Mouse (Mus musculus) gonadal fat pad, adult 2 months (tissue): ENCODE data around the gene Rgs12. TPM values are rescaled to one million over a fixed set of nuclear protein-coding genes. Genes with fewer than 3 reads are reported as not detected.

Experiments
- DNase-seq: peaks from one replicate; pipeline ENCODE4 v3.0.0-alpha.2; 2012; ENCODE audit warnings: low read depth
- polyA plus RNA-seq: library from polyadenylated mRNA; depleted of rRNA; stranded (reverse); fragments of >200 nt; gene quantifications from 2 replicates; pipeline ENCODE4 v1.2.3, GENCODE M21; 2012

Rgs12 gene
- polyA plus RNA-seq, 1 experiment, result 23.1 TPM

DNA sequence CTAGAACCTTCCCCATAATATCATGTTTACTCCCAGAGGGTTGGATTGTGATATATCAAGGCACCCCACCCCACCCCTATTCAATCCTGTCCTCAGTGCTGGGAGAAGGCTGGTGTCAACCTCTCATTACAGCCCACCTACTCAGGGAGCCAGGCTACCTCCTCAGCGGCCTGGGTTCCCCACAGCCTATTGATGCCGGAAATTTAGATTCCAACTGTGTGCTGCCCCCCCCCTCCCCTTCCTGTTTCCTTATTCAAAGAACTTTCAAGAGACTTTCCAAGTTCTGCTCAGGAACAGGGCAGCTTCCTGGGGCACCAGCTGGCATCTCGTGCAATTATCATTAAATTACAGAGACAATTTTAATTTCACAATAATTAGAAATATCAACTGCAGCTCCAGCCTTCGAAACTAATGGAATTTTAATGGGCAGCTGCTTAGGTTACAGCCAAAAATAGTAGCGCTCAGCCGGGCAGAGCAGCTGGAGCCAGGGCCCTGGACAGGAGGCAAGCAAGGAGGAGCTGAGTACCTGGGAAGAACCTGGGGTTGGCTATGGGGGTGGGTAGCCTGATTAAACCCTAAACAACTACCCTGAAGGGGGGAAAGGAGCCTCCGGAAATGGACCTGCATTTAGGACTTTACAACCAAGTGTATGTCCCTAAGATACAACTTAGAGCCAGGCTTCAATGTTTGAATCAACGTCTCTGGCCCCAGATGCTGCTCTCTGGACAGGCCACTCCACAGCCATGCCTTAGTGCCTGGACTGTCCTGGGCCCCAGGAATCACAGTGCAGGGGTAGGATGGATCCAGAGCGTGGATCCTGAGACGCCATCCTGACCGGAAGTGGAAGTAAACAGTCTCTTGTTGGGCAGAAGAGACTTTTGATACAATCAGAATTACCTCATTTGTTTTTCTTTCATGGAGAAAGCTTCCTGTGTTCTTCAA, 17.5 kb upstream of the Rgs12 start:
- DNase-seq, result no peak

- no peak for DNase-seq
These were observed 16.8 kb upstream of the Rgs12 start for GRCm38 (mm10) chr5:34932458-34932806.

DNA sequence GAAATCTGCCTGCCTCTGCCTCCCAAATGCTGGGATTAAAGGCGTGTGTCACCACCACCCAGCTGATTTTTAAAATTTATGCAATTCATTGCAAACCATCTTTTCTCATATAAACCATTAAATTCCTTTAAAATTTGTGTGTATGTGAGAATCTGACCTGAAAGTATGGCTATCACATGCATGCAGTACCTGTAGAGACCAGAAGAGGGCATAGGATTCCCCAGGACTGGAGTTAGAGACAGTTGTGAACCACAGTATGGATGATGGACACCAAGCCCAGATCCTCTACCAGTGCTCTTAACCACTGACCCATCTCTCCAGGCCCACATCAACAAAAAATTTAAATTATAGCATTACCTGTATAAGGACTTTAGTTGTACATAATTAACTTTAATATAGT, 15.8 kb upstream of the Rgs12 start:
- no peak for DNase-seq

DNA sequence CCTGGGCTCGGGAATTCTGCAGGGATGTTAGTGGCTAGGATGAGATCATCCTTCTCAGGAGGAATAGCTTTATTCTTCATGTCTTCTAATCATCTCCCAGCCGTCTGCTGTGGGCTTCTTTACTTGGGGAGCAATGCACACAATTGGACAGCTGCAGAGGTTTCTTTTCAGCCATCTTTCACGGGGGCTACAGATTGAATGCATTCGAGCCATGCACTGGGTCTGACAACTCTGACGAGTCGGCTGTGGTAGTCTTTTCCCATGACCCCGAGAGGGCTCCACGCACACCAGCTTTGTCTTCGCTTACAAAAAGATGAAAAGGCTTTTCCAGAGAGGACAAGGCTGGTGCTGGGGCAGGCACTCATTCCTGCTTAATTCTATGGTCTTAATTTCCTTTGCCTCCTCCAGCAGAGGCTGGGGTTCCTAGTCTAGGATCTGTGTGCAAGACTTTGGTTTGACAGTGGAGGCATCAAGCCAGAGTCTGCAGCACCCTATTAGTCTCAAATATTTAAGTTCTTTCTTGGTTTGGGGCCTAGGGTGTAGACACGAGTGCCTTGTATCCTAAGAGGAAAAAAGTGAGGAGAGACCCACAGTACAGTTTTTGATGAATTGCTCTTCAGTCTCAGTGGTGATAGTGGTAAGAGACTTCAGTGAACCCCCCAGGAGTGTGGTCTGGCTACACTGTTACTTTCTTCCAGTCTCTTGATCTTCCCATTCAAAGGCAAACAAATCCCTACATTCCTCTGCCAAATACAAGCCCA, 7.4 kb upstream of the Rgs12 start:
- DNase-seq, result no peak

DNA sequence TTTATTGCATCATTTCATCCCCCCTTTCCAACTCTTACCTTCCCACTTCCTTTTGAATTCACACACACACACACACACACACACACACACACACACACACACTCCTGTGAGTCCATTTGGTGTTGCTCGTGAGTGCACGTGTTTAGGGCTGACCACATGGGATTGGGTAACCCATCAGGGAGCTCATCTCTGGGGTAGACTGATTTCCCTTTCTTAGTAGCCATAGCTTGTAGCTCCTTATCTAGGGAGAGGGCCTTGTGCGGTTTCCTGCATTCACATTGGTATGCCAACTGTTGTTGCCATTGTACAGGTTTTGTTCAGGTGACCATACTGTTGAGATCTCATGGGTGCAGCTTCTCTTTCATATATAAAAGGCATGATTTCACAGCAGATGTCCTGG, 5.8 kb upstream of the Rgs12 start:
- DNase-seq, result no peak

GRCm38 (mm10) chr5:34949769-34950211, 545 bp downstream of the Rgs12 start:
- no peak for DNase-seq

GRCm38 (mm10) chr5:34950486-34951160, 1.4 kb downstream of the Rgs12 start:
- no peak for DNase-seq

GRCm38 (mm10) chr5:34951161-34951834, 2.1 kb downstream of the Rgs12 start:
- DNase-seq, result no peak

DNA sequence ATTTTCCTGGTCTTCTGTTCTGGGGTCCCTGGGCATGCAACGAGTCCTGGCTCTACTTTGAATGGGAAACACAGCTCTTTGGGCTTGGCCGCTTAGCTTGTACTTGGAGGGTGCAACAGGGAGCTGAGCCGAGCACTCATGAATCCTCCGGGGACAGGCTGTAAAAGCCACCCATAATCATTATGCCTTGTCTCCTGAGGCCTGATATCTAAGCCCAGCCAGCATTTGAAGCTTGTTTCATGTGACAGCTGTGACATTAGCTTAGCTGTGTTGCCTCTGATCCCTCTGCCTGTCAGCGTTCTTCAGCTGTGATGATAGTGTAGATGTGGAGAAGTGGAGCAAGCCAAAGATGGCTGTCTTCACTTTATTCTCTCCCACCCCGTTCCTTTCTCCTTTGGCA, 5.3 kb downstream of the Rgs12 start:
- DNase-seq, result no peak

- no peak for DNase-seq
These were observed 6.4 kb downstream of the Rgs12 start for GRCm38 (mm10) chr5:34955630-34956029.

GRCm38 (mm10) chr5:34956151-34956550, 6.9 kb downstream of the Rgs12 start:
- DNase-seq, result no peak

GRCm38 (mm10) chr5:34957015-34957414, 7.8 kb downstream of the Rgs12 start:
- DNase-seq, result no peak

GRCm38 (mm10) chr5:34960021-34960420, 10.8 kb downstream of the Rgs12 start:
- no peak for DNase-seq

DNA sequence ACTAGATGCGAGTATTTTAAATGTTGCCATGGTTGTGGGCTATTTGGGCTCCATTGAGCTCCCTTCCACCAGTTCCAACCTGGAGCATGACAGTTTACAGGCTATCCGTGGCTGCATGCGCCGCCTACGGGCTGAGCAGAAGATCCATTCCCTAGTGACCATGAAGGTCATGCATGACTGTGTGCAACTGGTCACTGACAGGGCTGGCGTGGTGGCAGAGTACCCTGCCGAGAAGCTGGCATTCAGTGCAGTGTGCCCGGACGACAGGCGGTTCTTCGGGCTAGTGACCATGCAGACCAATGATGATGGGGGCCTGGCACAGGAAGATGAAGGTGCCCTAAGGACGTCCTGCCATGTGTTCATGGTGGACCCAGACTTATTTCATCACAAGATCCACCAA, 16.3 kb downstream of the Rgs12 start:
- no peak for DNase-seq

GRCm38 (mm10) chr5:34968386-34968785, 19.1 kb downstream of the Rgs12 start:
- no peak for DNase-seq

DNA sequence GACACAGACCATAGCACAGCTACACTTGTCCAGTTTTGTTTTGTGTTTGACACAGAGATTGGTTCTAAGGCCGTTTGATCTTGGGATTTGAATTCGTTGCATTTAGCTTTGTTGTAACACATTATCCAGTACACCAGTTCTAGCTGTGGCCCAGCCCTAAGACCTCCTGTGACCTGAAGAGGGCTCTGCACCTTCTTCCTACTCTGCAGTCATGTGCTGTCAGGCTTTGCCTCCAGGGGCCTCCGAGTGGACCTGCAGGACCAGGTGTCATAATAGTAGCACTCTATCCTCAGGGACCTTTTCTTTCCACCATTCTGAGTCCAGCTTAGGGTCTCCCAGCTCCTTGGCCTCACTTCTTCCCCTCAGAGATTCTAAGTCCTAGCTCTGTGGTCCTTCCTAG, 23.2 kb downstream of the Rgs12 start:
- DNase-seq, result no peak

GRCm38 (mm10) chr5:34973560-34974317, 24.5 kb downstream of the Rgs12 start:
- no peak for DNase-seq

- DNase-seq, result no peak
These were observed 25.7 kb downstream of the Rgs12 start for GRCm38 (mm10) chr5:34974773-34975443.

- no peak for DNase-seq
These were observed 27.5 kb downstream of the Rgs12 start for GRCm38 (mm10) chr5:34976540-34977292.

DNA sequence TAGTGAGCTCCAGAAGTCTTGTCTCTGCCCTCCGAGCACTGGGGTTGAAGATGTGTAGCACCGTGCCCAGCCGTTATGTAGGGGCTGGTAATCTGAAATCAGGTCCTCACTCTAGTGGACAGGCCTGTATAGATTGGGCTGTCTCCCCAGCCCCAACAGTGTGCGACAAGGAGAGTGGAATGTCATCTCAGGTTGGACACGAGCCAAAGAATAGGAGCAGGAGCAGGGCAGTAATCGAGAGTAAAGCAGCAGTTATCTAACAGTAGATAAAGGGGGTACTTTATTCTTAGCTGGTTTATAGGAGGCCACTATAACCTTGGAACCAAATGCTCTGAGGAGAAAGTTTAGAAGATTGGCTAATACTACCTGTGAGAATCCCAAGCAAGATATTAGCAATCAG, 30.9 kb downstream of the Rgs12 start:
- DNase-seq, result no peak
